Mouse (Mus musculus) lung, adult 2 months (tissue): Measurements from ENCODE around the gene Mrpl24. TPM values are rescaled to one million over a fixed set of nuclear protein-coding genes. Genes with fewer than 3 reads are reported as not detected.

Experiments used
- DNase-seq: peaks from one replicate; pipeline ENCODE4 v3.0.0; 2022
- H3K4me1 ChIP-seq: fragments of 200-500 bp; 2 replicates; pipeline ENCODE4 v1.6.1; 2011; ENCODE audit warnings: low read length; ENCODE audit not compliant: control insufficient read depth, insufficient read depth
- H3K4me3 ChIP-seq: fragments of 200-500 bp; replicated peaks from 2 replicates; pipeline ENCODE3; 2011; ENCODE audit warnings: low read depth, mild to moderate bottlenecking, control low read depth, low read length; ENCODE audit errors: extremely low read depth
- CTCF ChIP-seq: fragments of 200-500 bp; IDR thresholded peaks from 2 replicates; pipeline ENCODE4 v1.5.1; 2011; ENCODE audit warnings: mild to moderate bottlenecking, low read length, control low read depth; ENCODE audit not compliant: insufficient read depth
- POLR2A ChIP-seq: fragments of 200-500 bp; IDR thresholded peaks from 2 replicates; pipeline ENCODE4 v1.6.1; 2011; ENCODE audit warnings: low read depth, mild to moderate bottlenecking, control low read depth, low read length, borderline replicate concordance; ENCODE audit errors: extremely low read depth
- WGBS: fragments of 180-500 bp; shearing (Covaris S2); methylation state at CpG from one replicate; pipeline ENCODE4 v1.1.7; 2018; 5-methylcytosine and 5-hydroxymethylcytosine counted together
- polyA plus RNA-seq: library from polyadenylated mRNA; depleted of rRNA; stranded (reverse); fragments of >200 nt; gene quantifications from 2 replicates; pipeline ENCODE4 v1.2.3, GENCODE M21; 2012

Mrpl24 gene
- polyA plus RNA-seq, 1 experiment = 45.8 TPM

- DNase-seq = no peak
- Histone ChIP-seq H3K4me1 (peaks cover 17% of the 10 kb centered on the region), H3K4me3 (no peak overlapping the region)
- TF ChIP-seq CTCF (no peak), POLR2A (no peak)
- WGBS = 91% methylated on average over 2 of the region's 2 CpGs
Measured at GRCm38 (mm10) chr3:87909381-87909780, 9.9 kb upstream of the Mrpl24 start.

- Histone ChIP-seq H3K4me1 (peaks cover 17% of the 10 kb centered on the region), H3K4me3 (no peak overlapping the region)
- WGBS = 10% methylated on average over 4 of the region's 4 CpGs
- no peak for DNase-seq
- no peak for TF ChIP-seq POLR2A
Measured at GRCm38 (mm10) chr3:87909874-87910273, 9.4 kb upstream of the Mrpl24 start.

GRCm38 (mm10) chr3:87910573-87911141, 8.6 kb upstream of the Mrpl24 start:
- peak; percentile 87 for DNase-seq
- Histone ChIP-seq H3K4me1 (peaks cover 17% of the 10 kb centered on the region), H3K4me3 (peak overlapping the region; percentile 81)
- WGBS = 11% methylated on average over 12 of the region's 12 CpGs
- TF ChIP-seq POLR2A (peak; percentile 44; the same call in 1 of the 2 replicates), CTCF (no peak)

- no peak for DNase-seq
- TF ChIP-seq POLR2A (no peak), CTCF (no peak)
- WGBS = 75% methylated on average over 7 of the region's 7 CpGs
- Histone ChIP-seq H3K4me1 (peaks cover 8% of the 10 kb centered on the region), H3K4me3 (no peak overlapping the region)
Measured at GRCm38 (mm10) chr3:87913491-87913890, 5.8 kb upstream of the Mrpl24 start.

GRCm38 (mm10) chr3:87913891-87914290, 5.4 kb upstream of the Mrpl24 start:
- TF ChIP-seq CTCF (no peak), POLR2A (no peak)
- Histone ChIP-seq H3K4me3 (no peak overlapping the region), H3K4me1 (peaks cover 7% of the 10 kb centered on the region)
- WGBS = 95% methylated on average over 10 of the region's 10 CpGs
- DNase-seq = no peak

GRCm38 (mm10) chr3:87916990-87917389, 2.3 kb upstream of the Mrpl24 start:
- TF ChIP-seq POLR2A = no peak
- no peak for TF ChIP-seq CTCF
- WGBS = 74% methylated on average over 1 of the region's 1 CpGs
- H3K4me3 ChIP-seq = no peak overlapping the region
- peaks cover 3% of the 10 kb centered on the region; the same call in 1 of the 2 replicates for H3K4me1 ChIP-seq
- no peak for DNase-seq

GRCm38 (mm10) chr3:87918551-87918950, 755 bp upstream of the Mrpl24 start:
- 98% methylated on average over 1 of the region's 1 CpGs for WGBS
- no peak for DNase-seq
- TF ChIP-seq CTCF = no peak
- no peak for TF ChIP-seq POLR2A

GRCm38 (mm10) chr3:87920270-87920943, 1.1 kb downstream of the Mrpl24 start:
- Histone ChIP-seq H3K4me1 (peaks cover 3% of the 10 kb centered on the region; the same call in 1 of the 2 replicates), H3K4me3 (no peak overlapping the region)
- 51% methylated on average over 9 of the region's 9 CpGs for WGBS
- no peak for DNase-seq
- TF ChIP-seq CTCF = no peak
- no peak for TF ChIP-seq POLR2A

More at GRCm38 (mm10) chr3:87918551-87918950, 755 bp upstream of the Mrpl24 start:
- Histone ChIP-seq H3K4me1 (peaks cover 3% of the 10 kb centered on the region; the same call in 1 of the 2 replicates), H3K4me3 (no peak overlapping the region)

- DNase-seq = no peak
- peaks cover 3% of the 10 kb centered on the region for H3K4me1 ChIP-seq
- TF ChIP-seq POLR2A (no peak), CTCF (no peak)
- WGBS = 89% methylated on average over 7 of the region's 7 CpGs
- H3K4me3 ChIP-seq = no peak overlapping the region
Measured at GRCm38 (mm10) chr3:87924996-87925395, 5.7 kb downstream of the Mrpl24 start.

GRCm38 (mm10) chr3:87927452-87927851, 8.1 kb downstream of the Mrpl24 start:
- DNase-seq = no peak
- WGBS = 86% methylated on average over 5 of the region's 5 CpGs
- Histone ChIP-seq H3K4me3 (no peak overlapping the region), H3K4me1 (peaks cover 6% of the 10 kb centered on the region)
- no peak for TF ChIP-seq POLR2A
- no peak for TF ChIP-seq CTCF

- H3K4me3 ChIP-seq = peak overlapping the region; percentile 89
- peaks cover 6% of the 10 kb centered on the region for H3K4me1 ChIP-seq
- WGBS = 3% methylated on average over 26 of the region's 26 CpGs
- no peak for DNase-seq
- TF ChIP-seq CTCF (no peak), POLR2A (no peak)
Measured at GRCm38 (mm10) chr3:87929341-87930077, 10.2 kb downstream of the Mrpl24 start.
